Mouse (Mus musculus) intestine, postnatal 0 days (tissue): ENCODE measurements around the gene Nap1l5. TPM values are rescaled to one million over a fixed set of nuclear protein-coding genes. Genes with fewer than 3 reads are reported as not detected.

ENCODE experiments used
- ATAC-seq: fragments of 200-750 bp; cut with Nextera tagmentation; 2 replicates; pipeline ENCODE4 v1.8.0; 2017; ENCODE audit warnings: mild to moderate bottlenecking, moderate TSS enrichment, moderate library complexity
- H3K27ac ChIP-seq: fragments of 300-500 bp; sonication (generic); 2 replicates; pipeline ENCODE4 v1.5.1; 2014; ENCODE audit warnings: mild to moderate bottlenecking, low read depth, low read length, moderate library complexity
- H3K27me3 ChIP-seq: fragments of 300-500 bp; sonication (generic); replicated peaks from 2 replicates; pipeline ENCODE4 v1.6.1; 2014; ENCODE audit warnings: low read length, mixed read lengths; ENCODE audit not compliant: control insufficient read depth, insufficient read depth
- H3K36me3 ChIP-seq: fragments of 300-500 bp; sonication (generic); 2 replicates; pipeline ENCODE4 v1.6.1; 2014; ENCODE audit warnings: mild to moderate bottlenecking, moderate library complexity; ENCODE audit not compliant: control insufficient read depth, insufficient read depth
- H3K4me1 ChIP-seq: fragments of 300-500 bp; sonication (generic); replicated peaks from 2 replicates; pipeline ENCODE4 v1.6.1; 2014; ENCODE audit warnings: antibody characterized with exemption, low read length, mixed read lengths; ENCODE audit not compliant: control insufficient read depth, insufficient read depth
- H3K4me2 ChIP-seq: fragments of 300-500 bp; sonication (generic); replicated peaks from 2 replicates; pipeline ENCODE4 v1.6.1; 2014; ENCODE audit warnings: low read depth, mild to moderate bottlenecking, moderate library complexity
- H3K4me3 ChIP-seq: fragments of 300-500 bp; sonication (generic); 2 replicates; pipeline ENCODE4 v1.5.1; 2014; ENCODE audit warnings: low read depth, low read length
- H3K9ac ChIP-seq: fragments of 300-500 bp; sonication (generic); 2 replicates; pipeline ENCODE4 v1.6.1; 2014; ENCODE audit warnings: mild to moderate bottlenecking, low read depth, low read length
- H3K9me3 ChIP-seq: fragments of 300-500 bp; sonication (generic); 2 replicates; pipeline ENCODE4 v1.6.1; 2016; ENCODE audit warnings: mixed run types; ENCODE audit not compliant: control insufficient read depth
- CTCF ChIP-seq: sonication (generic); IDR thresholded peaks from 2 replicates; pipeline ENCODE4 v1.5.1; 2016; ENCODE audit warnings: low read depth, mild to moderate bottlenecking, control low read depth, antibody characterized with exemption, moderate library complexity
- whole genome bisulfite sequencing: fragments of 180-500 bp; shearing (Covaris S2); extraction: QIAGEN DNeasy Blood & Tissue Kit; methylation state at CpG from one replicate; pipeline ENCODE4 v1.1.7; 2014; 5-methylcytosine and 5-hydroxymethylcytosine counted together
- polyA plus RNA-seq: library from polyadenylated mRNA; unstranded; fragments of >200 nt; fragmentation: Nextera tagmentation; extraction: Ambion mirVana; gene quantifications from 2 replicates; pipeline ENCODE4 v1.2.1, GENCODE M21; 2015

Gene Nap1l5
- polyA plus RNA-seq, 1 experiment from 2014 or later: 9.8 TPM

GRCm38 (mm10) chr6:58929911-58930431, 23.1 kb upstream of the Nap1l5 start:
- Histone ChIP-seq H3K36me3 (0 out of 2 replicates have a peak, but pooled peaks cover 6% of the 10 kb centered on the region), H3K4me1 (no peaks in the 10 kb centered on the region), H3K9me3 (no peaks in the 10 kb centered on the region), H3K9ac (no peak overlapping the region), H3K4me2 (no peak overlapping the region), H3K27me3 (no peaks in the 10 kb centered on the region), H3K27ac (no peak overlapping the region), H3K4me3 (no peak overlapping the region)
- ATAC-seq: no peak
- no peak for TF ChIP-seq CTCF
- WGBS: 85% methylated on average over 9 of the region's 9 CpGs

GRCm38 (mm10) chr6:58927881-58928280, 21.0 kb upstream of the Nap1l5 start:
- no peak overlapping the region for H3K4me2 ChIP-seq
- no peaks in the 10 kb centered on the region for H3K27me3 ChIP-seq
- WGBS: 78% methylated on average over 2 of the region's 2 CpGs
- no peak for ATAC-seq
- no peak overlapping the region for H3K27ac ChIP-seq
- H3K9ac ChIP-seq: no peak overlapping the region
- no peak overlapping the region for H3K4me3 ChIP-seq
- no peak for TF ChIP-seq CTCF
- H3K36me3 ChIP-seq: no peaks in the 10 kb centered on the region
- H3K4me1 ChIP-seq: no peaks in the 10 kb centered on the region
- H3K9me3 ChIP-seq: no peaks in the 10 kb centered on the region

- no peak overlapping the region for H3K9ac ChIP-seq
- H3K27me3 ChIP-seq: no peaks in the 10 kb centered on the region
- WGBS: 75% methylated on average over 5 of the region's 5 CpGs
- H3K27ac ChIP-seq: no peak overlapping the region
- ATAC-seq: no peak
- H3K36me3 ChIP-seq: peaks cover 5% of the 10 kb centered on the region; the same call in 1 of the 2 replicates
- H3K4me2 ChIP-seq: no peak overlapping the region
- no peak overlapping the region for H3K4me3 ChIP-seq
- no peaks in the 10 kb centered on the region for H3K9me3 ChIP-seq
- no peak for TF ChIP-seq CTCF
- H3K4me1 ChIP-seq: no peaks in the 10 kb centered on the region
These were observed 15.6 kb upstream of the Nap1l5 start for GRCm38 (mm10) chr6:58922511-58922910.

GRCm38 (mm10) chr6:58921623-58922022, 14.7 kb upstream of the Nap1l5 start:
- H3K4me3 ChIP-seq: no peak overlapping the region
- H3K27ac ChIP-seq: no peak overlapping the region
- peak; percentile 65 for TF ChIP-seq CTCF
- H3K9ac ChIP-seq: no peak overlapping the region
- no peak overlapping the region for H3K4me2 ChIP-seq
- no peaks in the 10 kb centered on the region for H3K9me3 ChIP-seq
- no peaks in the 10 kb centered on the region for H3K4me1 ChIP-seq
- no peaks in the 10 kb centered on the region for H3K27me3 ChIP-seq
- H3K36me3 ChIP-seq: peaks cover 6% of the 10 kb centered on the region; the same call in 1 of the 2 replicates
- no peak for ATAC-seq
- WGBS: 40% methylated on average over 3 of the region's 3 CpGs

- Histone ChIP-seq H3K4me3 (no peak overlapping the region), H3K9ac (no peak overlapping the region), H3K4me2 (no peak overlapping the region), H3K9me3 (no peaks in the 10 kb centered on the region), H3K27ac (no peak overlapping the region), H3K36me3 (peaks cover 12% of the 10 kb centered on the region; the same call in 1 of the 2 replicates), H3K4me1 (no peaks in the 10 kb centered on the region), H3K27me3 (no peaks in the 10 kb centered on the region)
- TF ChIP-seq CTCF: no peak
- WGBS: 82% methylated on average over 6 of the region's 6 CpGs
- ATAC-seq: no peak
These were observed 13.9 kb upstream of the Nap1l5 start for GRCm38 (mm10) chr6:58920735-58921134.

GRCm38 (mm10) chr6:58916498-58916897, 9.6 kb upstream of the Nap1l5 start:
- no peaks in the 10 kb centered on the region for H3K9me3 ChIP-seq
- no peak overlapping the region for H3K27ac ChIP-seq
- no peak for ATAC-seq
- no peak overlapping the region for H3K4me2 ChIP-seq
- H3K4me3 ChIP-seq: no peak overlapping the region
- WGBS: 78% methylated on average over 5 of the region's 5 CpGs
- no peaks in the 10 kb centered on the region for H3K27me3 ChIP-seq
- H3K9ac ChIP-seq: no peak overlapping the region
- TF ChIP-seq CTCF: no peak
- peaks cover 12% of the 10 kb centered on the region; the same call in 1 of the 2 replicates for H3K36me3 ChIP-seq
- H3K4me1 ChIP-seq: no peaks in the 10 kb centered on the region
